Mouse (Mus musculus) liver, adult 2 months (tissue): Measurements from ENCODE around the gene Aire. TPM values are rescaled to one million over a fixed set of nuclear protein-coding genes. Genes with fewer than 3 reads are reported as not detected.

Experiments used
- DNase-seq: peaks from one replicate; pipeline ENCODE4 v3.0.0-alpha.2; 2011; ENCODE audit warnings: low read depth, low spot score; ENCODE audit errors: extremely low read depth
- H3K27ac ChIP-seq: fragments of 200-500 bp; replicated peaks from 2 replicates; pipeline ENCODE4 v1.5.1; 2012; ENCODE audit warnings: low read depth, mild to moderate bottlenecking, control low read depth, inconsistent platforms, low read length; ENCODE audit not compliant: insufficient read depth
- H3K27me3 ChIP-seq: fragments of 200-500 bp; 2 replicates; pipeline ENCODE4 v1.6.1; 2012; ENCODE audit warnings: mild to moderate bottlenecking, moderate library complexity, low read length, inconsistent platforms; ENCODE audit not compliant: control insufficient read depth, insufficient read depth
- H3K36me3 ChIP-seq: fragments of 200-500 bp; 2 replicates; pipeline ENCODE4 v1.6.1; 2012; ENCODE audit warnings: low read length, inconsistent platforms; ENCODE audit not compliant: control insufficient read depth, insufficient read depth
- H3K4me1 ChIP-seq: fragments of 200-500 bp; 2 replicates; pipeline ENCODE4 v1.6.1; 2011; ENCODE audit warnings: low read length; ENCODE audit not compliant: control insufficient read depth, insufficient read depth
- H3K4me3 ChIP-seq: fragments of 200-500 bp; 2 replicates; pipeline ENCODE4 v1.5.1; 2011; ENCODE audit warnings: low read depth, mild to moderate bottlenecking, control low read depth, low read length, moderate library complexity; ENCODE audit not compliant: insufficient read depth
- H3K79me2 ChIP-seq: fragments of 200-500 bp; 2 replicates; pipeline ENCODE4 v1.6.1; 2012; ENCODE audit warnings: inconsistent platforms, mild to moderate bottlenecking, low read length, moderate library complexity; ENCODE audit not compliant: control insufficient read depth, insufficient read depth
- H3K9ac ChIP-seq: fragments of 200-500 bp; 2 replicates; pipeline ENCODE4 v1.6.1; 2012; ENCODE audit warnings: low read depth, mild to moderate bottlenecking, control low read depth, inconsistent platforms, low read length
- CTCF ChIP-seq: fragments of 200-500 bp; IDR thresholded peaks from 2 replicates; pipeline ENCODE4 v1.5.1; 2011; ENCODE audit warnings: low read depth, low read length, control low read depth
- POLR2A ChIP-seq: fragments of 200-500 bp; IDR thresholded peaks from 2 replicates; pipeline ENCODE4 v1.6.1; 2011; ENCODE audit warnings: low read length, control low read depth; ENCODE audit not compliant: insufficient read depth; ENCODE audit errors: extremely low read depth
- WGBS: fragments of 180-500 bp; shearing (Covaris S2); methylation state at CpG from one replicate; pipeline ENCODE4 v1.1.7; 2018; 5-methylcytosine and 5-hydroxymethylcytosine counted together
- polyA plus RNA-seq: library from polyadenylated mRNA; depleted of rRNA; stranded (reverse); fragments of >200 nt; gene quantifications from 2 replicates; pipeline ENCODE4 v1.2.3, GENCODE M21; 2012
- total RNA-seq: library from RNA; depleted of rRNA; stranded (reverse); fragments of >200 nt; gene quantifications from 2 replicates; pipeline ENCODE4 v1.2.3, GENCODE M21; 2014

Gene Aire
- total and polyA plus RNA-seq, 2 experiments: not detected

GRCm38 (mm10) chr10:78008169-78008568 is 35.2 kb downstream of the Aire start:
- no peak for DNase-seq
- 74% methylated on average over 3 of the region's 3 CpGs for WGBS
- Histone ChIP-seq H3K79me2 (peaks cover 7% of the 10 kb centered on the region; the same call in 1 of the 2 replicates), H3K4me1 (peaks cover 13% of the 10 kb centered on the region), H3K9ac (no peak overlapping the region), H3K27ac (no peak overlapping the region), H3K36me3 (no peaks in the 10 kb centered on the region), H3K27me3 (no peaks in the 10 kb centered on the region), H3K4me3 (no peak overlapping the region)
- TF ChIP-seq CTCF: no peak
- TF ChIP-seq POLR2A: no peak

GRCm38 (mm10) chr10:78007203-78007602 is 36.2 kb downstream of the Aire start:
- H3K79me2 ChIP-seq: peaks cover 7% of the 10 kb centered on the region; the same call in 1 of the 2 replicates
- H3K27me3 ChIP-seq: no peaks in the 10 kb centered on the region
- H3K4me3 ChIP-seq: no peak overlapping the region
- no peak overlapping the region for H3K9ac ChIP-seq
- H3K27ac ChIP-seq: no peak overlapping the region
- 38% methylated on average over 7 of the region's 7 CpGs for WGBS
- no peak for DNase-seq
- TF ChIP-seq CTCF (no peak), POLR2A (no peak)
- H3K36me3 ChIP-seq: no peaks in the 10 kb centered on the region
- peaks cover 13% of the 10 kb centered on the region for H3K4me1 ChIP-seq

- Histone ChIP-seq H3K4me1 (peaks cover 13% of the 10 kb centered on the region), H3K27me3 (no peaks in the 10 kb centered on the region), H3K9ac (no peak overlapping the region), H3K27ac (no peak overlapping the region), H3K79me2 (peaks cover 7% of the 10 kb centered on the region; the same call in 1 of the 2 replicates), H3K4me3 (no peak overlapping the region), H3K36me3 (peaks cover 1% of the 10 kb centered on the region; the same call in 1 of the 2 replicates)
- no peak for TF ChIP-seq CTCF
- DNase-seq: no peak
- WGBS: 89% methylated on average over 4 of the region's 4 CpGs
Measured at GRCm38 (mm10) chr10:78005791-78006438, 37.5 kb downstream of the Aire start.

GRCm38 (mm10) chr10:78004479-78005100 is 38.8 kb downstream of the Aire start:
- no peak overlapping the region for H3K4me3 ChIP-seq
- H3K79me2 ChIP-seq: peaks cover 7% of the 10 kb centered on the region; the same call in 1 of the 2 replicates
- peaks cover 11% of the 10 kb centered on the region for H3K4me1 ChIP-seq
- no peaks in the 10 kb centered on the region for H3K27me3 ChIP-seq
- peaks cover 2% of the 10 kb centered on the region; the same call in 1 of the 2 replicates for H3K36me3 ChIP-seq
- TF ChIP-seq CTCF (no peak), POLR2A (no peak)
- no peak overlapping the region for H3K27ac ChIP-seq
- H3K9ac ChIP-seq: no peak overlapping the region
- DNase-seq: no peak
- 91% methylated on average over 3 of the region's 3 CpGs for WGBS

- Histone ChIP-seq H3K4me3 (no peak overlapping the region), H3K79me2 (0 out of 2 replicates have a peak, but pooled peaks cover 3% of the 10 kb centered on the region), H3K27me3 (no peaks in the 10 kb centered on the region), H3K36me3 (peaks cover 2% of the 10 kb centered on the region; the same call in 1 of the 2 replicates), H3K4me1 (no peaks in the 10 kb centered on the region; the same call in 1 of the 2 replicates), H3K9ac (no peak overlapping the region), H3K27ac (no peak overlapping the region)
- no peak for DNase-seq
- WGBS: 98% methylated on average over 2 of the region's 2 CpGs
- no peak for TF ChIP-seq POLR2A
- TF ChIP-seq CTCF: no peak
Measured at GRCm38 (mm10) chr10:78002316-78002715, 41.1 kb downstream of the Aire start.

GRCm38 (mm10) chr10:78001796-78002195 is 41.6 kb downstream of the Aire start:
- no peak overlapping the region for H3K4me3 ChIP-seq
- H3K9ac ChIP-seq: no peak overlapping the region
- H3K27ac ChIP-seq: no peak overlapping the region
- no peaks in the 10 kb centered on the region for H3K4me1 ChIP-seq
- H3K79me2 ChIP-seq: 0 out of 2 replicates have a peak, but pooled peaks cover 3% of the 10 kb centered on the region
- no peaks in the 10 kb centered on the region for H3K27me3 ChIP-seq
- no peak for DNase-seq
- no peak for TF ChIP-seq POLR2A
- no peak for TF ChIP-seq CTCF
- H3K36me3 ChIP-seq: peaks cover 2% of the 10 kb centered on the region; the same call in 1 of the 2 replicates
- WGBS: 94% methylated on average over 11 of the region's 11 CpGs
